Mouse (Mus musculus) hindbrain, embryonic 13.5 days (tissue): ENCODE results near the gene Ssna1. TPM values are rescaled to one million over a fixed set of nuclear protein-coding genes. Genes with fewer than 3 reads are reported as not detected.

Source experiments
- ATAC-seq: fragments of 200-750 bp; cut with Nextera tagmentation; 2 replicates; pipeline ENCODE4 v1.8.0; 2017; ENCODE audit warnings: moderate TSS enrichment; ENCODE audit not compliant: low FRiP score
- H3K27ac ChIP-seq: fragments of 300-500 bp; sonication (generic); 2 replicates; pipeline ENCODE4 v1.5.1; 2015; ENCODE audit warnings: inconsistent platforms, mild to moderate bottlenecking, moderate library complexity
- H3K27me3 ChIP-seq: fragments of 300-500 bp; sonication (generic); 2 replicates; pipeline ENCODE4 v1.6.1; 2015; ENCODE audit warnings: mild to moderate bottlenecking, inconsistent platforms
- H3K36me3 ChIP-seq: fragments of 300-500 bp; sonication (generic); 2 replicates; pipeline ENCODE4 v1.6.1; 2015; ENCODE audit warnings: mild to moderate bottlenecking, inconsistent platforms
- H3K4me1 ChIP-seq: fragments of 300-500 bp; sonication (generic); replicated peaks from 2 replicates; pipeline ENCODE4 v1.6.1; 2015; ENCODE audit warnings: inconsistent platforms
- H3K4me2 ChIP-seq: fragments of 300-500 bp; sonication (generic); 2 replicates; pipeline ENCODE4 v1.6.1; 2015; ENCODE audit warnings: inconsistent platforms, mild to moderate bottlenecking, moderate library complexity
- H3K4me3 ChIP-seq: fragments of 300-500 bp; sonication (generic); 2 replicates; pipeline ENCODE4 v1.5.1; 2015; ENCODE audit warnings: mild to moderate bottlenecking, inconsistent platforms
- H3K9ac ChIP-seq: fragments of 300-500 bp; sonication (generic); 2 replicates; pipeline ENCODE4 v1.6.1; 2015; ENCODE audit warnings: mild to moderate bottlenecking, inconsistent platforms
- H3K9me3 ChIP-seq: fragments of 300-500 bp; sonication (generic); 2 replicates; pipeline ENCODE4 v1.6.1; 2016; ENCODE audit warnings: inconsistent platforms
- WGBS: fragments of 180-500 bp; shearing (Covaris S2); methylation state at CpG from one replicate; pipeline ENCODE4 v1.1.7; 2015; 5-methylcytosine and 5-hydroxymethylcytosine counted together
- polyA plus RNA-seq: library from polyadenylated mRNA; unstranded; fragments of >200 nt; fragmentation: Nextera tagmentation; extraction: Ambion mirVana; gene quantifications from 2 replicates; pipeline ENCODE4 v1.2.1, GENCODE M21; 2015

Ssna1 gene
- 189 and 199 TPM in 2 replicates for polyA plus RNA-seq

DNA sequence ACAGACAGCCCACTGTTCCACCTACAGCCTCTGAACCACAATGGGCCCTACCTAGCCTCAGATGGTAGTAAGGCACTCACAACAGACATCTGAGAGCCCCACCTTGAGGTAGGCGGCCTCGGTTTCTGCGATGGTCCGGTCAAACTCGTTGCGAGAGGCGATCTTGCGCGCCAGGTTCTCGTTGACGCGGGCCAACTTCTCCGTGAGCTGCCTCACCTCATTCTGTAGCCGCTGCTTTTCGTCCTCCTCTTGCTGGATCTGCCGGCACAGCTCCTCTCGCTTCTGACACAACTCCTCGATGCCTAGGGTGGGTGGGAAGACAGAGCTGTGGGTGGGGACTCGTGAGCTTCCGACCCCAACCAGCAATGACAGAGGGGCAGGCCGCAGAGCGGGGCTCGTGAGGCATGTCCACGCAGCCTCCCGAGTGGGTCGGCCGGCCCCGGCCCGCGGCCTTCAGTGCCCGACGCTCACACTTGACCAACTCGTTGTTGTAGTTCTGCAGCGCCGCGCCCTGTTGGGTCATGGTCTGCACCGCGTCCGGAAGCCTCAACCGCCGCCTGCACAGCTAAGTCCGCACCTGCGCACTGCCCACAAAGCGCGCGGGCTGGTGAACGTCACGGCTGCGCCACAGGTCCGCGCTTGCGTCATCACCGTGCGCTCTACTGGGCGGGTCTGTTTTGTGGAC is at the start of gene Ssna1, which contains the start of gene Anapc2:
TSS of gene Ssna1 (minus strand) at position 612 of the 685 bp plus-strand sequence.
TSS of gene Anapc2 (plus strand) at position 652 of the 685 bp plus-strand sequence.
- Histone ChIP-seq H3K9ac (peak within 1 kb of the TSS; percentile 92), H3K27me3 (no peaks in the 10 kb centered on the region), H3K9me3 (no peaks in the 10 kb centered on the region), H3K27ac (peak within 1 kb of the TSS; percentile 91), H3K36me3 (peaks cover 68% of the 10 kb centered on the region), H3K4me1 (peaks cover 52% of the 10 kb centered on the region), H3K4me2 (peak within 1 kb of the TSS; percentile 97), H3K4me3 (peak within 1 kb of the TSS; percentile 95)
- ATAC-seq: peak; percentile 94
- WGBS: under 1% methylated on average over 55 of the region's 55 CpGs

DNA sequence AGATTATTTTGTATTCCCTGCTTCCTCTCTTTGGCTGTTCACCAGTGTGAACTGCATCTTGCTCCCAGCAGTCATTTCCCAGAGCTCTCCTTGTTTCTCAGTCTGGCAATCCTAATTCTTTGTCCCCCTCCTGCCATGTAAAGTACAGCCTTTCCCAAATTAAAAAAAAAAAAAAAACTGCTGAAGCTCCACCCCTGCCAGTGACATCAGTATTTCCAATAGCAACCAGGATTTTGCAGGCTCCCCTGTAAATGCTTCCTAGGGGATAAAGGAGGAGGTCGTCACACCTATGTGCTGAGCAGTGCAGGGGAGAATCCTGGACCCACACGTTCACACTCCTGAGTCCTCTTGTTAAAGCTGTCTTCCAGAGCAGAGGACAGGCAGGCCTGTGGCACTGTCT is 47.8 kb upstream of the Ssna1 start:
- Histone ChIP-seq H3K27me3 (peaks cover 81% of the 10 kb centered on the region), H3K9ac (no peak overlapping the region)
- WGBS: 49% methylated on average over 2 of the region's 2 CpGs

DNA sequence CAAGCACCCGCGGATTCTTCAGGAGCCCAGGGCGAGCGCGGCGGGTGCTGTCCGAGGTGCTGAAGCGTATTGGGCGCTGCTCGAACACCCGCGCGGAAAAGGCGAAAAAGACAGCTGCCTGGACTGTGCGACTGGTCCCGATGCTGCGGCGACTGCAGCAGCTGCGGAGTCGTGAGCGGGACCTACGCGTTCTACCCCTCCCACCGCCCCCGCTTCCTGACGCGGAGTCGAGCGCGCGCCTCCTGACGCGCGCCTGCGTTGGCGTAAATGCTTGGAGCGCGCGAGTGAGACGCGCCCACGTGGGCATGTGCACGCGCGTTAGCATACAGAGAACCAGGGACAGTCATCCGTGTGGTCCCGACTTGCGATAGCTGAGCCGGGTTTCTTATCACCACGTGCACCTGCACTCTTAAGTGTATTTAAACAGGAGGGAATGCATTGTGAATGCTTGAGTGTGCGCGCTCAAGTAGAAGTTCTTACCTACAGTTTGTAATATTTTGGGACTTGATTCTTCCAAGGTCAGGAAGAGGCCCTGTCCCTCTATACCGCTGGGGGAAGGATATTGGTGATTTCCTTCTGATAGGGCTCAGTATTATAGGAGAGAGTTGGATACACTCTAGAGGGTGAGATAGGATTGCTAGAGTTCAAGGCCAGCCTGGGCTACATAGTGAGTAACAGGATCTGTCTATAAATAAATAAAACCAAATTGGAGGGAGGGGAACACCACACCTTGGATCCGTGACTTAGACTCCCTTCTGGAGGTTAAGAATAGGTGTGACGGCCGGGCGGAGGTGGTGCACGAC is 46.9 kb upstream of the Ssna1 start, which contains the start of gene Grin1:
TSS of gene Grin1 (minus strand) at position 217 of the 803 bp plus-strand sequence.
- Histone ChIP-seq H3K9ac (peak within 1 kb of the TSS; percentile 76), H3K4me3 (peak within 1 kb of the TSS; percentile 59), H3K4me1 (peaks cover 26% of the 10 kb centered on the region), H3K36me3 (peaks cover 9% of the 10 kb centered on the region; the same call in 1 of the 2 replicates), H3K4me2 (peak within 1 kb of the TSS; percentile 68), H3K9me3 (no peaks in the 10 kb centered on the region), H3K27me3 (peaks cover 86% of the 10 kb centered on the region), H3K27ac (peak within 1 kb of the TSS; percentile 85)
- peak; percentile 89 for ATAC-seq
- WGBS: 10% methylated on average over 58 of the region's 58 CpGs

More for the DNA sequence above, 47.8 kb upstream of the Ssna1 start:
- H3K4me2 ChIP-seq: no peak overlapping the region
- no peak overlapping the region for H3K27ac ChIP-seq
- peaks cover 26% of the 10 kb centered on the region for H3K4me1 ChIP-seq
- H3K36me3 ChIP-seq: 0 out of 2 replicates have a peak, but pooled peaks cover under 1% of the 10 kb centered on the region
- H3K9me3 ChIP-seq: no peaks in the 10 kb centered on the region
- no peak overlapping the region for H3K4me3 ChIP-seq
- no peak for ATAC-seq

DNA sequence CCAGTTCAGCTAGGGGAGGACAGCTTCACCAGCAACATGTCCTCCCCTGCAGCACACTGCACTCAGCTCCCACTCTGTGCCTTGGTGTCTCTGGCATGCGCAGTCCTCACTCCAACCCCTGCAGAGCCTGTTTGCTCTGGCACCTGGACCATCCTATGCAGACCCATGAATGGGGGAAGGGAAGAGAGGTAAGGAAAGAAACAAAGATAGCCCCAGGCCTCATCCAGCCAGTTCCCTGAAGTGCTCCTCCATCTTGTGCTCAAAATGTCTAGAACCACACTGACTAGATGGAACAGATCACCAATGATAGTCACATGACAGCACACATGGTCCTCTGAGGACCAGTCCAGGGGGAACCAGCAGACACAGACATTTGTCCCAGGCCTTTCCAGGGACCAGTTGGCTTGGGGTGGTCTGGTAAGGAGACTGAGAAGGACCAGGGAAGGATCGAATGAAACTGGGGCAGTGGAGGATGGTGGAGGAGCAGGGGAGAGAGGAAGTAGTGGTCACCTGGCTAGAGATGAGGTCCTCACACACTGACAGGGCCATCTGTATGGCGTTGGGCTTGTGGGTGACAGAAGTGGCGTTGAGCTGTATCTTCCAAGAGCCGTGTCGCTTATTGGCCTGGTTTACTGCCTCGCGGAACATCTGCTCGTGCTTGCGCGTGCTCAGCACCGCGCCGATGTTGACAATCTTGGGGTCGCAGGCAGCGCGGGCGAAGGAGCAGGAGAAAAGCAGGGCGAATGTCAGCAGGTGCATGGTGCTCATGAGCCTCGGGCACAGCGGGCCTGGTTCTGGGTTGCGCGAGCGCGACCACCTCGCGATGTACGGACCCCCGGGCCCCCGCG is 46.1 kb upstream of the Ssna1 start:
- Histone ChIP-seq H3K4me3 (peak overlapping the region; percentile 59), H3K4me2 (peak overlapping the region; percentile 68), H3K27ac (peak overlapping the region; percentile 85), H3K36me3 (peaks cover 12% of the 10 kb centered on the region), H3K4me1 (peaks cover 26% of the 10 kb centered on the region), H3K9me3 (no peaks in the 10 kb centered on the region), H3K27me3 (peaks cover 91% of the 10 kb centered on the region), H3K9ac (peak overlapping the region; percentile 76)
- peak; percentile 74 for ATAC-seq
- WGBS: 4% methylated on average over 31 of the region's 31 CpGs

DNA sequence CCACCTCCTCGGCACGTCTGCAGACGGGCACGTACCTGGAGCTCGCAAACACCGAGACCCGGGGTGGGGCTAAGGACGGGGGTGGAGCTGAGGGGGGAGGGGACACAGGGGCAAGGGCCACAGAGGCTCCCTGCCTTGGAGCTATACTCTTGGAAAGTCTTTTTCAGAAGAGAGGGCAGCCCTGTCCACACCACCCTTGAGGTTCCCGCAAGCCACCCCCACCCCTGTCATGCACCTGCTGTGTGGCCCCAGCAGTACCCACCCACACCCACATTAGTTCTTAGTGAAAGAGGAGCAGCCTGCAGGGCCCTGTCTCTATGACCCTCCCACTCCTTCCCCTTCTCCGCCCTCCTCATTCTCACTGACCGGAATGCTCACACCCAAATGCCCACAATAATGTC is 39.3 kb upstream of the Ssna1 start:
- 8% methylated on average over 11 of the region's 11 CpGs for WGBS
- Histone ChIP-seq H3K9ac (no peak overlapping the region), H3K4me2 (no peak overlapping the region), H3K27ac (no peak overlapping the region), H3K4me1 (no peaks in the 10 kb centered on the region), H3K9me3 (no peaks in the 10 kb centered on the region), H3K36me3 (peaks cover 62% of the 10 kb centered on the region), H3K4me3 (no peak overlapping the region), H3K27me3 (peaks cover 100% of the 10 kb centered on the region)
- ATAC-seq: no peak

DNA sequence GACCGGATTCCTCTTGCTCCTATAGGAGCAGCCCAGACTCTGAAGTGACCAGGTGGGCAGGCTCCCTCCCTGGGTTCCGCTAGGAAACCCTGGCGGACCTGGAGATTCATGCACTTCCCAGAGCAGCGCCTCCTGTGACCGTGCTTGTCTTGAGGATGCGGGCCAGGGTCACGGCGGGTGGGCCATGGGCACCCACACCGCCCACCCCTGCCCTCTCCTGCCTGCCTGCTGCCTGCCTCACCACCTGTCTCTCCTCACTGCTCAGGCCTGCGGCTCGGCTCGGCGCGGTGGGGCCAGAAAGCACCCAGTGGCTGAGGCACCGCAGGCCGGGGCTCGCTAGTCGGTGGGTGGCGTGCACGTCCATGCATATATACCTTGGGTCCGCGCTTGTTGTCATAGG is 38.7 kb upstream of the Ssna1 start:
- no peak overlapping the region for H3K4me2 ChIP-seq
- no peaks in the 10 kb centered on the region; the same call in 1 of the 2 replicates for H3K4me1 ChIP-seq
- ATAC-seq: no peak
- H3K36me3 ChIP-seq: peaks cover 62% of the 10 kb centered on the region
- peaks cover 100% of the 10 kb centered on the region for H3K27me3 ChIP-seq
- H3K4me3 ChIP-seq: no peak overlapping the region
- 3% methylated on average over 22 of the region's 22 CpGs for WGBS
- H3K27ac ChIP-seq: no peak overlapping the region
- H3K9ac ChIP-seq: no peak overlapping the region
- no peaks in the 10 kb centered on the region for H3K9me3 ChIP-seq

DNA sequence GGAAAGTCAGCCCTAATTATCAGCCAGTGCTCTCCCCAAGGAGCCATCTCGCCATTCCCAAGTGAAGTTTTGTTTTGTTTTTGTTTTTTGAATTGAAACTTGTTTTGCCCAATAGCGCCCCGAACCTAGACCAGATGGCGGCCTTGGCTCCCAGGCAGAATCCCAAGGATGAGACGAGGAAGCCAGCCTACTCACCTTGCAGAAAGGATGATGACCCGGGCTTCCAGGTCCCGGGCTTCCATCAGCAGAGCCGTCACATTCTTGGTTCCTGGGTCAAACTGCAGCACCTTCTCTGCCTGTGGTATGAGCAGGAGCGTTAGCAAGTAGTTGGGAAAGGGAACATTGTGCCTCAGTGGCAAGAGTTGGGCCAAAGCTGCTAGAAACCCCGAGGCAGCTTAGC is 37.9 kb upstream of the Ssna1 start:
- no peak for ATAC-seq
- Histone ChIP-seq H3K9ac (no peak overlapping the region), H3K9me3 (no peaks in the 10 kb centered on the region), H3K36me3 (peaks cover 62% of the 10 kb centered on the region), H3K4me2 (no peak overlapping the region), H3K27me3 (peaks cover 100% of the 10 kb centered on the region), H3K27ac (no peak overlapping the region), H3K4me1 (peaks cover 8% of the 10 kb centered on the region), H3K4me3 (no peak overlapping the region)
- WGBS: 58% methylated on average over 10 of the region's 10 CpGs

DNA sequence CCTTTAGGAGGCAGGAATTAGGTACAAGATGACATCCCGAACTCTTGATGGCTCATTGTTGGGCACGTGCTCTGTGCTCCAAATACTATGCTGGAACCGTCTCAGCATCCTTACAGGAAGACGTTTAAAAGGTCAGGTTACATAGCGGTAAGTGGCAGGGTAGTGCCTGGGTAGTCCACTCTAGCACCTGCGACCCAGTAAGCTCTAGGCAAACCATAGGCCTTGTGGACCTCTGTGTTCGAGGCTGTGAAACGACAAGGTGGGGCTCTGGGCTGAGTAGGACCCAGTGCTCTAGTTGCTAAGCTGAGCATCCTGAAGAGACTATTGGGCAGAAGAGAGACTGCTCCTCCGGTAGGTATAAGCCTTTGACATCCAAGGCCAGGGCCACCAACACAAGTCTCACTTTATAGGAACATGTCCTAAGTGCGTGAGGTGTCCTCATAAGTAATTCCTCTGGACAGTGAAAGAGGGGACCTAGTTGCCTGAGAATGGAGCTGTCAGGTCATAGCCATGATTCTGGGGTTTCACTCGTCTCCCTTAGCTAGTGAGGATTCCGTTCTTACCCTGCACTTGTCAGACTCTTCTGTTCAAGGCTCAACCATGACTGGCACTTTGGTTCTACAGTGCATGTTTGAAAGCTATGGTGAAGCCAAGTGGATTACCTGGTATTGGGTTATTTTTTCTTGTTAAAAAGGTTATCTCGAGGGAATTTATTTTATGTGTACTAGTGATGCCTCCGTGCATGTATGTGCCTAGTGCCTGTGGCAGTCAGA is 33.5 kb upstream of the Ssna1 start:
- Histone ChIP-seq H3K27ac (peak overlapping the region; percentile 62), H3K9me3 (no peaks in the 10 kb centered on the region), H3K9ac (peak overlapping the region; percentile 70), H3K4me1 (peaks cover 17% of the 10 kb centered on the region), H3K36me3 (peaks cover 41% of the 10 kb centered on the region), H3K27me3 (peaks cover 86% of the 10 kb centered on the region), H3K4me2 (peak overlapping the region; percentile 77), H3K4me3 (peak overlapping the region; percentile 48)
- WGBS: 51% methylated on average over 14 of the region's 14 CpGs
- ATAC-seq: peak; percentile 16; the same call in 1 of the 2 replicates

DNA sequence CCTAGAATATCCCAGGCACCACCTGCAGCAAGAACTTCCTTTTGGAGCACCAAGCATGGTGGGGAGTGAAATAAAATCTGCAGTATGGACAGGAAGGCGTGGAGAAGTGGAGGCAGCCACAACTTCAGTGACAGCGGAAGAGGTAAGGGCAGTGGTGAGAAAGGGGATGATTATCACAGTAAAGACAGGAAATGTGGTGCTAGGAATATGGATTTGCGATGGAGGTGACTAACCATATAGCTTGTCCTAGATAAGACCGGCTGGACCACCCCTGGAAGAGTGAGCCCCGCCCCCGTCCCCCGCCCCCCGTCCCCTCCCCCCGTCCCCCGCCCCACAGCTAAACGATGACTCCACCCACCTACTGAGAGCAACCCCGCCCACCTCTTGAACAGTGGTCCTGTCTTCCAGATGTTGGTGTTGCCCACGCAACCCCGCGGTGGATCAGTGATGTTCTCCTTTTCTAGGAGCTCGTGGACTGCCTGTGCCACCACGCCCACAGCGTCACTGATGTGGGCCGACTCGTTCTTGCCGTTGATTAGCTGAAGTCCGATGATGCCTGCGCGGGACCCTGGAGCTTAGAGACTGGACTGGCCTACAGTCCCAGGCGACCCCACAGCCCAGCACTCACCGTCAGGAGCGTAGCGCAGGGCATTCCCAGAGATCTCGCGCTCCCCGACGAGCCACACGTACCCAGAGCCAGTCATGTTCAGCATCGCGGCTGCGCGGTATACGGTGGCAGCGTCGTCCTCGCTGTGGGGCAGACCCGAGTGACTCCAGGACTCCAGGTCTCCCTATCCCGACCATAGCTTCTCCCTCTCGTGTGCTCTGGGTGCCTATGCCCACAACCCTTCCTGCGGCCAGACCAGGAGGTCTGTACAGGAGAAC is 32.7 kb upstream of the Ssna1 start:
- Histone ChIP-seq H3K4me2 (peak overlapping the region; percentile 77), H3K4me1 (peaks cover 17% of the 10 kb centered on the region), H3K9ac (peak overlapping the region; percentile 70), H3K27ac (peak overlapping the region; percentile 62), H3K27me3 (peaks cover 77% of the 10 kb centered on the region), H3K9me3 (no peaks in the 10 kb centered on the region), H3K36me3 (peaks cover 34% of the 10 kb centered on the region), H3K4me3 (peak overlapping the region; percentile 48)
- peak; percentile 80 for ATAC-seq
- WGBS: 2% methylated on average over 39 of the region's 45 CpGs

DNA sequence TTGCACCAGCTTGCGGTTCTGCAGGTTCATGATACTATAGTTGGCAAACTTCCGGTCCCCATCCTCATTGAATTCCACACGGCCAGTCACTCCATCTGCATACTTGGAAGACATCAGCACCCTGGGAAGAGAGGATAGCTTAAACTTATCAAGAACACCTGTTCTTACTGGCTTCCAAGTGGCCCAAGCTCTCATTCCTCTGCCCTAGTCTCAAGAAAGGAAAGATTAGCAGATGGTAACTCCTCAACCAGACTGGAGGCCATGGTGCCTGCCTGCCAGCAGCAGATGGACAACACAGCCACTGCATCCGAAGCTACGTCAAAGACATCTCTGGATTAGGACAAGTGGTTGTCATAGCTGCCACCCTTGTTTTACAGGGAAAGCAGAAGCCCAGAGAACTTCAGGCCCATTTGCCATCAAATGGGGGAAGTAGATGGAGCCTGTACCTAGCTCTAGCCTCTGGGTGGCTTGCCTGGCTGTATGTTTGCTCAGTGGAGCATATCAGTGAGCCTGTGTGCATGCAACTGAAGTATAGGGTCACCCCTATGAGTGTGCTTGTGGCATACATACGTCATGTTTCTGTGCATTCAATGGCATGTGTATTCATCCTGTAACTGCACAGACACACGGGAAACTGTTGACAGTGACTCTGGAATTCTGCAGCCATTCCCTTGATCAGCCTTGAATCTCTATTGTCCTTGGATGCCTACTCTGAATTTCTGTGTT is 31.9 kb upstream of the Ssna1 start:
- no peak for ATAC-seq
- WGBS: 78% methylated on average over 7 of the region's 7 CpGs
- no peak overlapping the region for H3K27ac ChIP-seq

More for the DNA sequence above, 31.9 kb upstream of the Ssna1 start:
- H3K27me3 ChIP-seq: peaks cover 69% of the 10 kb centered on the region
- H3K9me3 ChIP-seq: no peaks in the 10 kb centered on the region
- H3K4me1 ChIP-seq: peaks cover 17% of the 10 kb centered on the region
- peak overlapping the region; percentile 48 for H3K4me3 ChIP-seq
- H3K36me3 ChIP-seq: peaks cover 31% of the 10 kb centered on the region
- H3K4me2 ChIP-seq: peak overlapping the region; percentile 77
- no peak overlapping the region for H3K9ac ChIP-seq
